ENCODE assay signal across 1 mouse cellular context in the genomic region with DNA sequence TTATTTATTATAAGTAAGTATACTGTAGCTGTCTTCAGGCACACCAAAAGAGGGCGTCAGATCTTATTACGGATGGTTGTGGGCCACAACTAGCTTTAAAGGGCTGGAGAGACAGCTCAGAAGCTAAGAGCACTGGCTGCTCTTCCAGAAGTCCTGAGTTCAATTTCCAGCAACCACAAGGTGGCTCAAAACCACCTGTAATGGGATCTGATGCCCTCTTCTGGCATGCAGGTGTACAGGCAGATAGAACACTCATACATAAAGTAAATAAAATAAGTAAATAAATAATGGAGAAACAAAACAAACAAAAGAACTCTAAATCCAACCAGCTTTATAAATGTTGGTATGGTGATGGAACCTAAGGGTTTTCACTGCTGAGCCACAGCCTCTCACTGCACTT.
A peak's percentile ranks its signal among the peaks of the same experiment; 100 is the strongest.
TF ChIP-seq lines count a peak whose summit lies in the region.

No protein-coding gene starts in this region.

TF ChIP-seq in MEL, 35 proteins besides CTCF, POLR2A, EP300 and RAD21:
- no peak for TF ChIP-seq KAT2A (conservative IDR thresholded peaks at IDR 0.05; ENCODE audit: low read depth, low read length)
- TF ChIP-seq SMC3 (IDR thresholded peaks at IDR 0.05; ENCODE audit: low read depth, low read length) = peak; percentile 41
